Mouse (Mus musculus): ENCODE data around the gene Tnfrsf25.

- TF ChIP-seq CTCF (conservative IDR thresholded peaks at IDR 0.05; ENCODE audit: low read length) = peak; percentile 87
- TF ChIP-seq POU5F1 (IDR thresholded peaks at IDR 0.05; ENCODE audit: borderline replicate concordance, low read length) = no peak
These were observed 38.0 kb downstream of the Tnfrsf25 start for GRCm38 (mm10) chr4:152153771-152154177.
